Mouse (Mus musculus) forebrain, embryonic 16.5 days (tissue): ENCODE data around the gene Wdr27. TPM values are rescaled to one million over a fixed set of nuclear protein-coding genes. Genes with fewer than 3 reads are reported as not detected.

Experiments
- ATAC-seq: fragments of 200-750 bp; cut with Nextera tagmentation; 2 replicates; pipeline ENCODE4 v1.8.0; 2017; ENCODE audit warnings: mild to moderate bottlenecking, moderate library complexity
- H3K27ac ChIP-seq: fragments of 300-500 bp; sonication (generic); 2 replicates; pipeline ENCODE4 v1.5.1; 2014; ENCODE audit warnings: low read length, control low read depth
- H3K27me3 ChIP-seq: fragments of 300-500 bp; sonication (generic); replicated peaks from 2 replicates; pipeline ENCODE4 v1.6.1; 2014; ENCODE audit warnings: low read length; ENCODE audit not compliant: control insufficient read depth, insufficient read depth
- H3K36me3 ChIP-seq: fragments of 300-500 bp; sonication (generic); 2 replicates; pipeline ENCODE4 v1.6.1; 2014; ENCODE audit not compliant: control insufficient read depth, insufficient read depth
- H3K4me1 ChIP-seq: fragments of 300-500 bp; sonication (generic); replicated peaks from 2 replicates; pipeline ENCODE4 v1.6.1; 2014; ENCODE audit warnings: low read length; ENCODE audit not compliant: control insufficient read depth, insufficient read depth
- H3K4me2 ChIP-seq: fragments of 300-500 bp; sonication (generic); 2 replicates; pipeline ENCODE4 v1.6.1; 2014; ENCODE audit warnings: mild to moderate bottlenecking, low read length, control low read depth
- H3K4me3 ChIP-seq: fragments of 300-500 bp; sonication (generic); replicated peaks from 2 replicates; pipeline ENCODE4 v1.5.1; 2014; ENCODE audit warnings: mild to moderate bottlenecking, low read length, control low read depth
- H3K9ac ChIP-seq: fragments of 300-500 bp; sonication (generic); replicated peaks from 2 replicates; pipeline ENCODE4 v1.6.1; 2014; ENCODE audit warnings: low read depth, low read length, control low read depth
- H3K9me3 ChIP-seq: fragments of 300-500 bp; sonication (generic); 2 replicates; pipeline ENCODE4 v1.6.1; 2016; ENCODE audit warnings: low read length; ENCODE audit not compliant: control insufficient read depth
- WGBS: fragments of 180-500 bp; shearing (Covaris S2); extraction: QIAGEN DNeasy Blood & Tissue Kit; methylation state at CpG from one replicate; pipeline ENCODE4 v1.1.7; 2014; 5-methylcytosine and 5-hydroxymethylcytosine counted together
- polyA plus RNA-seq: library from polyadenylated mRNA; unstranded; fragments of >200 nt; fragmentation: Nextera tagmentation; extraction: Ambion mirVana; gene quantifications from 2 replicates; pipeline ENCODE4 v1.2.1, GENCODE M21; 2015

Wdr27 gene
- polyA plus RNA-seq, 1 experiment from 2014 or later = 6.3 TPM

- H3K36me3 ChIP-seq = no peaks in the 10 kb centered on the region
- ATAC-seq = no peak
- H3K27ac ChIP-seq = no peak overlapping the region
- no peak overlapping the region for H3K4me2 ChIP-seq
- H3K9ac ChIP-seq = no peak overlapping the region
- WGBS = 63% methylated on average over 2 of the region's 2 CpGs
- no peaks in the 10 kb centered on the region for H3K27me3 ChIP-seq
- no peaks in the 10 kb centered on the region for H3K4me1 ChIP-seq
- H3K4me3 ChIP-seq = no peak overlapping the region
- H3K9me3 ChIP-seq = no peaks in the 10 kb centered on the region
Measured at GRCm38 (mm10) chr17:14874656-14875204, 68.2 kb downstream of the Wdr27 start.

- no peak for ATAC-seq
- no peak overlapping the region for H3K4me2 ChIP-seq
- H3K4me1 ChIP-seq = no peaks in the 10 kb centered on the region
- no peak overlapping the region for H3K4me3 ChIP-seq
- no peaks in the 10 kb centered on the region for H3K36me3 ChIP-seq
- WGBS = 64% methylated on average over 1 of the region's 1 CpGs
- H3K27me3 ChIP-seq = no peaks in the 10 kb centered on the region
- H3K9me3 ChIP-seq = no peaks in the 10 kb centered on the region
- no peak overlapping the region for H3K9ac ChIP-seq
- no peak overlapping the region for H3K27ac ChIP-seq
Measured at GRCm38 (mm10) chr17:14860220-14860619, 82.7 kb downstream of the Wdr27 start.

- H3K9ac ChIP-seq = no peak overlapping the region
- no peaks in the 10 kb centered on the region for H3K9me3 ChIP-seq
- 87% methylated on average over 2 of the region's 3 CpGs for WGBS
Measured at GRCm38 (mm10) chr17:14847709-14848108, 95.2 kb downstream of the Wdr27 start.

GRCm38 (mm10) chr17:14846880-14847279 is 96.1 kb downstream of the Wdr27 start:
- H3K9ac ChIP-seq = no peak overlapping the region
- 71% methylated on average over 5 of the region's 5 CpGs for WGBS
- H3K36me3 ChIP-seq = no peaks in the 10 kb centered on the region
- H3K27me3 ChIP-seq = no peaks in the 10 kb centered on the region
- H3K4me2 ChIP-seq = no peak overlapping the region
- no peaks in the 10 kb centered on the region for H3K4me1 ChIP-seq
- H3K9me3 ChIP-seq = no peaks in the 10 kb centered on the region
- H3K4me3 ChIP-seq = no peak overlapping the region
- ATAC-seq = no peak
- no peak overlapping the region for H3K27ac ChIP-seq

More at GRCm38 (mm10) chr17:14847709-14848108, 95.2 kb downstream of the Wdr27 start:
- Histone ChIP-seq H3K36me3 (no peaks in the 10 kb centered on the region), H3K4me1 (no peaks in the 10 kb centered on the region), H3K4me2 (no peak overlapping the region), H3K27me3 (no peaks in the 10 kb centered on the region), H3K4me3 (no peak overlapping the region), H3K27ac (no peak overlapping the region)
- no peak for ATAC-seq

GRCm38 (mm10) chr17:14826715-14827295 is 116.2 kb downstream of the Wdr27 start:
- WGBS = 19% methylated on average over 6 of the region's 6 CpGs
- ATAC-seq = no peak
- Histone ChIP-seq H3K9me3 (no peaks in the 10 kb centered on the region), H3K27me3 (no peaks in the 10 kb centered on the region), H3K4me3 (no peak overlapping the region), H3K36me3 (no peaks in the 10 kb centered on the region), H3K27ac (no peak overlapping the region), H3K4me2 (no peak overlapping the region), H3K9ac (no peak overlapping the region), H3K4me1 (no peaks in the 10 kb centered on the region)

- Histone ChIP-seq H3K4me1 (no peaks in the 10 kb centered on the region), H3K4me3 (no peak overlapping the region), H3K4me2 (no peak overlapping the region), H3K27me3 (no peaks in the 10 kb centered on the region), H3K9ac (no peak overlapping the region), H3K27ac (no peak overlapping the region), H3K36me3 (no peaks in the 10 kb centered on the region), H3K9me3 (no peaks in the 10 kb centered on the region)
- ATAC-seq = no peak
- 68% methylated on average over 5 of the region's 5 CpGs for WGBS
Measured at GRCm38 (mm10) chr17:14824938-14825337, 118.0 kb downstream of the Wdr27 start.

GRCm38 (mm10) chr17:14817975-14818374 is 125.0 kb downstream of the Wdr27 start:
- Histone ChIP-seq H3K27me3 (no peaks in the 10 kb centered on the region), H3K4me1 (no peaks in the 10 kb centered on the region), H3K4me2 (no peak overlapping the region), H3K27ac (no peak overlapping the region), H3K9ac (no peak overlapping the region), H3K4me3 (no peak overlapping the region), H3K36me3 (no peaks in the 10 kb centered on the region), H3K9me3 (no peaks in the 10 kb centered on the region)
- WGBS = 68% methylated on average over 2 of the region's 2 CpGs
- ATAC-seq = no peak

- Histone ChIP-seq H3K4me1 (no peaks in the 10 kb centered on the region), H3K9ac (no peak overlapping the region), H3K27me3 (no peaks in the 10 kb centered on the region), H3K9me3 (no peaks in the 10 kb centered on the region), H3K27ac (no peak overlapping the region), H3K4me3 (no peak overlapping the region), H3K36me3 (no peaks in the 10 kb centered on the region), H3K4me2 (no peak overlapping the region)
- ATAC-seq = no peak
- 87% methylated on average over 3 of the region's 3 CpGs for WGBS
Measured at GRCm38 (mm10) chr17:14816107-14816506, 126.9 kb downstream of the Wdr27 start.

- Histone ChIP-seq H3K4me3 (no peak overlapping the region), H3K9ac (no peak overlapping the region), H3K4me1 (no peaks in the 10 kb centered on the region), H3K4me2 (no peak overlapping the region), H3K27me3 (no peaks in the 10 kb centered on the region), H3K9me3 (no peaks in the 10 kb centered on the region), H3K27ac (no peak overlapping the region), H3K36me3 (no peaks in the 10 kb centered on the region)
- ATAC-seq = no peak
- WGBS = 81% methylated on average over 5 of the region's 5 CpGs
Measured at GRCm38 (mm10) chr17:14815304-14815703, 127.7 kb downstream of the Wdr27 start.

GRCm38 (mm10) chr17:14812631-14813030 is 130.3 kb downstream of the Wdr27 start:
- no peak for ATAC-seq
- no peaks in the 10 kb centered on the region for H3K27me3 ChIP-seq
- H3K4me3 ChIP-seq = no peak overlapping the region
- no peaks in the 10 kb centered on the region for H3K4me1 ChIP-seq
- H3K36me3 ChIP-seq = no peaks in the 10 kb centered on the region
- no peak overlapping the region for H3K9ac ChIP-seq
- H3K27ac ChIP-seq = no peak overlapping the region
- no peak overlapping the region for H3K4me2 ChIP-seq
- WGBS = 88% methylated on average over 6 of the region's 6 CpGs
- H3K9me3 ChIP-seq = no peaks in the 10 kb centered on the region
